Mouse (Mus musculus): ENCODE measurements around the gene Ing1. TPM values are rescaled to one million over a fixed set of nuclear protein-coding genes. Genes with fewer than 3 reads are reported as not detected.

The Ing1 gene
- 17.8 and 20.7 TPM in 2 replicates for total RNA-seq (2014; rRNA removed)
- polyA plus RNA-seq (2015; fragmentation: Nextera tagmentation; extraction: Ambion mirVana), result 36.2 and 39.0 TPM in 2 replicates

DNA sequence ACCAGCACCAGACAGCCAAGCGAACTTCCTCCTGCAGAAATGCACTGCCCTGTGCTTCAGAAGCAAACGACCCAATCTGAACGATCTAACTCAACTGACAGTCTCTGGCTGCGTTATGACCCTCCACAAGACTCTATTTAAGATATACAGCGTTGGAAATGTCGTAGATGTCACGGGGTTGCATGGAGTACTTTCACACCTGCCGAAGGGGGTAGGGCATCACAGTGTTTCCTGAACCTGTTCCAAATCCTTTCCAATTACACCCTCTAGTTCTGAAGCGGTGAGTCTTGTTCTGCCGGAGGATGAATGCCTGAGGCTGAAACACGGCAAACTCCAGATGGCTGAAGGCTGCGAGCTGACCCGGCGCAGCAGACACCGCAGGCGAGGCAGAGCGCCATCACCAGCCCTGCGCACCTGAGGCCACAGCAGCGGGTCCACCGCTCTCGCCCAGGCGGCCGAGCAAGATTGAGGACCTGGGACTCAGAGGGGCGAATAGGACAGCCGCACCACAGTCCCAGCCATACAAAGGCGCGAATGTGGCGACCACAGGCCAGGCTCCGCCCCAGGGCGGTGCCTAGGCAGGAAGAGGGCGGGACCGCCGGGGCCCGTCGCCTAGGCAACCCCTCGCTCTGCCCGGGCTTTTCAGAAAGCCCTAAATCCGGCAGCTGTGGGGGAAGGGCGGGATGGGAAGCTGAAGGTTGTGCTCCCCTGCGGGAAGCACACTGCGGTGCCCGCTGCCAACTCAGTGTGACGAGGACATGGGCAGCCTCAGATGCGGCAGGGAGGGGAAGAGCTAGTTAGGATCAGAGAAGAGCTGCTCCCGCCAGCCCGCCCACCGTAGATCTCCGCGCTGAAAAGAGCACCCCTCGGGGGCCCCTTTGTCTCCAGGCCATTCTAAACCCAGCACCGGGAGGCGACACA lies at the start of gene Ing1:
Gene Ing1 (plus strand): TSS at position 773 of the 921 bp plus-strand sequence.
- Histone ChIP-seq H3K9me3 (ENCODE audit: low read length) (no peaks in the 10 kb centered on the region), H3K27me3 (ENCODE audit: insufficient read depth, low read length) (no peaks in the 10 kb centered on the region), H3K27ac (ENCODE audit: low read depth, low read length) (peak within 1 kb of the TSS; percentile 98), H3K4me2 (ENCODE audit: low read depth, low read length, poor library complexity, severe bottlenecking) (peak within 1 kb of the TSS; percentile 82), H3K4me1 (ENCODE audit: insufficient read depth, low read length) (peaks cover 4% of the 10 kb centered on the region; the same call in 1 of the 2 replicates), H3K9ac (replicated peaks; ENCODE audit: low read length, poor library complexity, severe bottlenecking) (peak within 1 kb of the TSS; percentile 85), H3K4me3 (ENCODE audit: low read depth, low read length) (peak within 1 kb of the TSS; percentile 78), H3K36me3 (ENCODE audit: insufficient read depth, low read length) (no peaks in the 10 kb centered on the region)
- DNase-seq (ENCODE audit: low spot score), result peak; percentile 98
- ATAC-seq (ENCODE audit: low FRiP score), result peak; percentile 87
- under 1% methylated on average over 51 of the region's 52 CpGs for WGBS
- no peak for TF ChIP-seq CTCF (IDR thresholded peaks at IDR 0.05)

DNA sequence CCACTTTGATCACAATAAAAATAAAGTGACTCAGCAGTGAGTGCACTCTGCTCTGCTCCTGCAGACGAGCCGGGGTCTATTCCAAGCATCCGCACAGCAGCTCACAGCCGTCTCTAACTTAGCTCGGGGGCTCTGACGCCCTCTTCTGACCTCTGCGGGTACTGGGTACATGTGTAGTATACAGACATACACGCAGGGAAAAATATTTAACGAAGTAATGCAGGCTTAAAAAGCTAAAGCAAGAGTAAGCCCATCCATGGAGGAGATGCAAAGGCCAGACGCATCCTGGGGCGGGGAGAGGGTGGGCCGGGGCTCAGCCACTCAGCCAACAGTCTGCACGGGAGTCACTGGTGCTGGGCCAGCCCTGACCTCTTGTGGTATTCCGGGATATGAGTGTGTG lies 49.3 kb upstream of the Ing1 start:
- H3K4me3 ChIP-seq (ENCODE audit: low read depth, low read length), result no peak overlapping the region
- no peak overlapping the region for H3K9ac ChIP-seq (replicated peaks; ENCODE audit: low read length, poor library complexity, severe bottlenecking)
- no peaks in the 10 kb centered on the region for H3K9me3 ChIP-seq (ENCODE audit: low read length)
- no peak overlapping the region for H3K4me2 ChIP-seq (ENCODE audit: low read depth, low read length, poor library complexity, severe bottlenecking)
- DNase-seq (ENCODE audit: low spot score), result no peak
- H3K27me3 ChIP-seq (ENCODE audit: insufficient read depth, low read length), result no peaks in the 10 kb centered on the region
- 88% methylated on average over 14 of the region's 14 CpGs for WGBS
- no peak for ATAC-seq (ENCODE audit: low FRiP score)
- TF ChIP-seq CTCF (IDR thresholded peaks at IDR 0.05), result no peak
- no peak overlapping the region for H3K27ac ChIP-seq (ENCODE audit: low read depth, low read length)
- H3K4me1 ChIP-seq (ENCODE audit: insufficient read depth, low read length), result no peaks in the 10 kb centered on the region
- H3K36me3 ChIP-seq (ENCODE audit: insufficient read depth, low read length), result peaks cover 67% of the 10 kb centered on the region

DNA sequence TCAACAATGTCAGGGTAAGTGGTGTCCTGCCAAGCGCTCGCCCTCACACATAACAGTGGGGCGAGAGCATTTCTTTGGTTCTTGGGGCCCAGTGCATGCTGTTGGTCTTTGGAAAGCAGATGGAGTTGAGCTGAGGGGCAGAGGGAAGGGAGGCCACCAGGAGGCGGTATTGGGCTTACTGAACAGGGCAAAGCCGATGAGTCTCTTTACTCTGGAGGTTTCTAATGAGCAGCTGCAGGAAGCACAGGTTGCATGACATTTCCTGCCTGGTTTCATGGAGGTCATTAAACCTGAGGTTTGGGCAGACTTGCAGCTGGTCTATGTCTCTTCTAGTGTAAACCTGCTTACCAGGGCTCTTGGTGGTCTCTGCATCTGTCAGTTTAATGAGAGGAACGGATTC lies 48.6 kb upstream of the Ing1 start:
- H3K9ac ChIP-seq (replicated peaks; ENCODE audit: low read length, poor library complexity, severe bottlenecking), result no peak overlapping the region
- 77% methylated on average over 6 of the region's 6 CpGs for WGBS
- H3K4me1 ChIP-seq (ENCODE audit: insufficient read depth, low read length), result no peaks in the 10 kb centered on the region
- no peak overlapping the region for H3K4me3 ChIP-seq (ENCODE audit: low read depth, low read length)
- H3K9me3 ChIP-seq (ENCODE audit: low read length), result no peaks in the 10 kb centered on the region
- ATAC-seq (ENCODE audit: low FRiP score) (no peak), DNase-seq (ENCODE audit: low spot score) (peak; percentile 21)
- no peak overlapping the region for H3K27ac ChIP-seq (ENCODE audit: low read depth, low read length)
- no peak overlapping the region for H3K4me2 ChIP-seq (ENCODE audit: low read depth, low read length, poor library complexity, severe bottlenecking)
- H3K27me3 ChIP-seq (ENCODE audit: insufficient read depth, low read length), result no peaks in the 10 kb centered on the region
- peaks cover 72% of the 10 kb centered on the region for H3K36me3 ChIP-seq (ENCODE audit: insufficient read depth, low read length)
- TF ChIP-seq CTCF (IDR thresholded peaks at IDR 0.05), result peak; percentile 63

DNA sequence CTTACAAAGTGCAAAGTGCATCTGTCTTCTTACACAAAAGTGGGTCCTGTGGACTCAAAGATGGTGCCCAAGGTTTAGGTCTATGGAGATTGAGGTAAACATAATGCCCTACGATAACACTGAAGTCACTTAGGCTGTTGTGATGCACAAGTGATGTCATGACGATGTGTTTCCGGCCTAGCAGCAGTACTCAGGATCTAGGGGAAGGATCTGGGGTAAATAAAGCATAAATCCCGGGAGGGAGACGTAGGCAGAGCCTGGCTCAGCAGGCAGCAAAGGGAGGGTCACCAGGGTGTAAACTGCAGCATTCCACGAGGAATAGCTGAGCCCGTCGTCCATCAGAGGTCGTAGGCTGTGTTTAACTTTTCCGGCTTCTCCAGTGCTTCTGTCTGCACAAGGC lies 46.5 kb upstream of the Ing1 start:
- WGBS, result 79% methylated on average over 10 of the region's 10 CpGs
- H3K36me3 ChIP-seq (ENCODE audit: insufficient read depth, low read length), result peaks cover 87% of the 10 kb centered on the region
- no peak for TF ChIP-seq CTCF (IDR thresholded peaks at IDR 0.05)

DNA sequence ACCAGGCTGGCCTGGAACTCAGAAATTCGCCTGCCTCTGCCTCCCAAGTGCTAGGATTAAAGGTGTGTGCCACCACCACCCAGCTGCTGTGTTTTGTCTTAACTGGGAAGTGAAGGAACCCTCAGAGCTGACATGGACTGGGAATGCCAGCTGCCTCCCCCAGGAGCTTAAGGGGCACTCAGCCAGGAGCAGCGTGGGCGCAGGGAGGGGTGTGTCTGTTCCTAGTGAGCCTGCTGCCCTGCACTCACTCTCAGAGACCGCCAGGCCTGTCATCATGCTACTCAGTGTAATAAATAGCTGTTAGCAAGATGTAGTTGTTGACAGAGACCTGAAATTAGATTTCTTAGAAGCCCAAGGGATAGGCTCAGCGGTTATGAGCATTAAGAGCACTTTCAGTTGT lies 44.4 kb upstream of the Ing1 start:
- Histone ChIP-seq H3K27me3 (ENCODE audit: insufficient read depth, low read length) (no peaks in the 10 kb centered on the region), H3K36me3 (ENCODE audit: insufficient read depth, low read length) (peaks cover 83% of the 10 kb centered on the region), H3K4me1 (ENCODE audit: insufficient read depth, low read length) (no peaks in the 10 kb centered on the region), H3K4me2 (ENCODE audit: low read depth, low read length, poor library complexity, severe bottlenecking) (no peak overlapping the region), H3K4me3 (ENCODE audit: low read depth, low read length) (no peak overlapping the region), H3K9me3 (ENCODE audit: low read length) (no peaks in the 10 kb centered on the region), H3K27ac (ENCODE audit: low read depth, low read length) (no peak overlapping the region), H3K9ac (replicated peaks; ENCODE audit: low read length, poor library complexity, severe bottlenecking) (no peak overlapping the region)
- ATAC-seq (ENCODE audit: low FRiP score) (no peak), DNase-seq (ENCODE audit: low spot score) (no peak)
- WGBS, result 95% methylated on average over 5 of the region's 5 CpGs
- TF ChIP-seq CTCF (IDR thresholded peaks at IDR 0.05), result no peak

More for the DNA sequence above, 46.5 kb upstream of the Ing1 start:
- H3K4me1 ChIP-seq (ENCODE audit: insufficient read depth, low read length), result no peaks in the 10 kb centered on the region
- H3K9ac ChIP-seq (replicated peaks; ENCODE audit: low read length, poor library complexity, severe bottlenecking), result no peak overlapping the region
- DNase-seq (ENCODE audit: low spot score), result no peak
- H3K27me3 ChIP-seq (ENCODE audit: insufficient read depth, low read length), result no peaks in the 10 kb centered on the region
- no peak overlapping the region for H3K4me2 ChIP-seq (ENCODE audit: low read depth, low read length, poor library complexity, severe bottlenecking)
- no peak overlapping the region for H3K4me3 ChIP-seq (ENCODE audit: low read depth, low read length)
- H3K27ac ChIP-seq (ENCODE audit: low read depth, low read length), result no peak overlapping the region
- H3K9me3 ChIP-seq (ENCODE audit: low read length), result no peaks in the 10 kb centered on the region
- no peak for ATAC-seq (ENCODE audit: low FRiP score)

DNA sequence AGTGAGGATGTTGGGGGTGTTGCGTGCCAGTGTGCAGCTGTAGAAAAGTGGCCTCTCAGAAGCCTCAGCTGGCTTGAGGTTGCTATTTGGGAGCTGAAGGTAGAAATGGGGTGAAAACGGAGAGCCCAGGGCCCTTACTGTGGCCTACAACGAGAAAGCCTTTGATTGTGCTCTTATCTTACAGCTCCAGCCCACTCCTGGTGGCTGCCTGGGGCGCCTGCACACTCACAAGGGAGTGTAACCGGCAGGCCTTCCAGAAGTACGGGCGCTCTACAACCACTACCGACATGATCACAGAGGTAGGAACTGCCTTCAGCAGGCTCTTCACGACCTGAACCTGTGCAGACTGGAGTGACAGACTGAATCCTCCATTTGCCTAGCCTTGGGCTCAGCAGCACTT lies 42.7 kb upstream of the Ing1 start:
- Histone ChIP-seq H3K9me3 (ENCODE audit: low read length) (no peaks in the 10 kb centered on the region), H3K4me2 (ENCODE audit: low read depth, low read length, poor library complexity, severe bottlenecking) (no peak overlapping the region), H3K36me3 (ENCODE audit: insufficient read depth, low read length) (peaks cover 80% of the 10 kb centered on the region), H3K9ac (replicated peaks; ENCODE audit: low read length, poor library complexity, severe bottlenecking) (no peak overlapping the region), H3K4me3 (ENCODE audit: low read depth, low read length) (no peak overlapping the region), H3K4me1 (ENCODE audit: insufficient read depth, low read length) (no peaks in the 10 kb centered on the region), H3K27ac (ENCODE audit: low read depth, low read length) (no peak overlapping the region), H3K27me3 (ENCODE audit: insufficient read depth, low read length) (no peaks in the 10 kb centered on the region)
- DNase-seq (ENCODE audit: low spot score), result no peak
- WGBS, result 90% methylated on average over 9 of the region's 9 CpGs
- ATAC-seq (ENCODE audit: low FRiP score), result no peak
- TF ChIP-seq CTCF (IDR thresholded peaks at IDR 0.05), result no peak
